Comparison of ENCODE assay signal across 8 mouse cellular contexts in genomic region chr10:62500088-62500915, GRCm38 (mm10). TPM values are rescaled to one million over a fixed set of nuclear protein-coding genes. Genes with fewer than 3 reads are reported as not detected.
A peak's percentile ranks its signal among the peaks of the same experiment; 100 is the strongest.
DNase-seq lines count a peak whose midpoint lies in the region; ATAC-seq and TF ChIP-seq lines count a peak whose summit lies in the region.

No protein-coding gene starts in this region.

- no peak overlapping the region for H3K4me3 ChIP-seq in kidney, postnatal 0 days (replicated peaks; ENCODE audit: low read depth, low read length)
- H3K4me3 ChIP-seq in liver, embryonic 14.5 days (ENCODE audit: insufficient read depth in 1 of 2, low read depth in 2 of 2, low read length in 2 of 2): no peak overlapping the region
- no peak overlapping the region for H3K4me3 ChIP-seq in stomach, embryonic 14.5 days (ENCODE audit: low read depth, low read length)

- no peak overlapping the region for H3K27ac ChIP-seq in kidney, postnatal 0 days
- no peak overlapping the region for H3K27ac ChIP-seq in liver, embryonic 14.5 days
- H3K27ac ChIP-seq in stomach, embryonic 14.5 days (ENCODE audit: low read length): no peak overlapping the region

- WGBS in kidney, postnatal 0 days: 22% methylated on average over 15 of the region's 15 CpGs
- WGBS in liver, embryonic 14.5 days (ENCODE audit: insufficient replicate concordance): 21% methylated on average over 15 of the region's 15 CpGs
- WGBS in stomach, embryonic 14.5 days: 24% methylated on average over 15 of the region's 15 CpGs

- H3K36me3 ChIP-seq in kidney, postnatal 0 days (ENCODE audit: insufficient read depth, low read length): no peaks in the 10 kb centered on the region
- H3K36me3 ChIP-seq in liver, embryonic 14.5 days (replicated peaks; ENCODE audit: control insufficient read depth, insufficient read depth, low read depth): no peaks in the 10 kb centered on the region
- H3K36me3 ChIP-seq in stomach, embryonic 14.5 days (ENCODE audit: control insufficient read depth, insufficient read depth, low read length): no peaks in the 10 kb centered on the region

- DNase-seq in 416B (ENCODE audit: low read depth): peak; percentile 92
- DNase-seq in adrenal gland, adult (ENCODE audit: inconsistent age in 2 of 2, low spot score in 1 of 2): peak; percentile 63 to 90
- DNase-seq in embryo, embryonic 10.5 days (ENCODE audit: low spot score): peak; percentile 89
- peak; percentile 92 for DNase-seq in kidney, postnatal 0 days (ENCODE audit: low spot score)
- DNase-seq in liver, embryonic 14.5 days (ENCODE audit: low read depth in 3 of 3, low spot score in 3 of 3): peak in 1 of 3 experiments; percentile 68
- peak; percentile 66 for DNase-seq in neural tube, embryonic 10.5 days (ENCODE audit: extremely low spot score, low spot score)

- H3K4me2 ChIP-seq in kidney, postnatal 0 days (ENCODE audit: low read length): no peak overlapping the region
- H3K4me2 ChIP-seq in liver, embryonic 14.5 days (ENCODE audit: low read depth): 0 out of 2 replicates have a peak overlapping the region, but pooled peaks have one; percentile 26
- H3K4me2 ChIP-seq in stomach, embryonic 14.5 days (replicated peaks; ENCODE audit: low read depth, low read length): no peak overlapping the region

- peak; percentile 97 for TF ChIP-seq CTCF in kidney, postnatal 0 days (IDR thresholded peaks at IDR 0.05; ENCODE audit: low read depth)
- peak; percentile 93 for TF ChIP-seq CTCF in liver, embryonic 14.5 days (IDR thresholded peaks at IDR 0.05; ENCODE audit: low read depth)

- H3K4me1 ChIP-seq in kidney, postnatal 0 days (replicated peaks; ENCODE audit: insufficient read depth, low read length): no peaks in the 10 kb centered on the region
- H3K4me1 ChIP-seq in liver, embryonic 14.5 days (replicated peaks; ENCODE audit: control insufficient read depth in 2 of 2, insufficient read depth in 2 of 2, low read length in 1 of 2): peaks cover 27 to 37% of the 10 kb centered on the region in 2 experiments
- H3K4me1 ChIP-seq in stomach, embryonic 14.5 days (ENCODE audit: control insufficient read depth, insufficient read depth, low read length): no peaks in the 10 kb centered on the region

- H3K9ac ChIP-seq in kidney, postnatal 0 days (ENCODE audit: low read depth, low read length): no peak overlapping the region
- H3K9ac ChIP-seq in liver, embryonic 14.5 days (replicated peaks): no peak overlapping the region
- no peak overlapping the region for H3K9ac ChIP-seq in stomach, embryonic 14.5 days (replicated peaks; ENCODE audit: low read depth, low read length)

- H3K27me3 ChIP-seq in kidney, postnatal 0 days (ENCODE audit: insufficient read depth, low read length): no peaks in the 10 kb centered on the region
- no peaks in the 10 kb centered on the region for H3K27me3 ChIP-seq in liver, embryonic 14.5 days (ENCODE audit: control insufficient read depth, insufficient read depth, low read length)
- H3K27me3 ChIP-seq in stomach, embryonic 14.5 days (ENCODE audit: control insufficient read depth, insufficient read depth, low read length): no peaks in the 10 kb centered on the region

- H3K9me3 ChIP-seq in kidney, postnatal 0 days (replicated peaks; ENCODE audit: low read length): no peaks in the 10 kb centered on the region
- H3K9me3 ChIP-seq in liver, embryonic 14.5 days (ENCODE audit: control insufficient read depth, low read length): no peaks in the 10 kb centered on the region
- no peaks in the 10 kb centered on the region for H3K9me3 ChIP-seq in stomach, embryonic 14.5 days (ENCODE audit: control insufficient read depth, low read depth, low read length)

- ATAC-seq in granulocyte monocyte progenitor cell, adult 5-6 weeks (replicated peaks; ENCODE audit: poor library complexity, severe bottlenecking): peak; percentile 47
- no peak; the same call in 1 of the 2 replicates for ATAC-seq in kidney, postnatal 0 days (replicated peaks; ENCODE audit: low FRiP score, low read depth)
- no peak for ATAC-seq in liver, embryonic 14.5 days (ENCODE audit: insufficient read depth)
- peak; percentile 65; the same call in 1 of the 2 replicates for ATAC-seq in stomach, embryonic 14.5 days (ENCODE audit: insufficient number of reproducible peaks, insufficient read depth, low FRiP score, low read depth)

- TF ChIP-seq EP300 in liver, embryonic 14.5 days (IDR thresholded peaks at IDR 0.05; ENCODE audit: low read depth): no peak

RNA-seq across cellular contexts. Expression of gene Vps26a, which starts 13.7 kb away (rescaled TPM):
- total RNA-seq in granulocyte monocyte progenitor cell, adult 5-6 weeks (2014; fragmentation: Nextera tagmentation): 59.0 and 64.1 TPM in 2 replicates
- total RNA-seq in granulocyte monocyte progenitor cell, adult 5-6 weeks (2017): 69.8 and 92.6 TPM in 2 replicates
- polyA plus RNA-seq in kidney, postnatal 0 days (2015; fragmentation: Nextera tagmentation; extraction: Ambion mirVana): 79.1 and 84.6 TPM in 2 replicates
- polyA plus RNA-seq in liver, embryonic 14.5 days (2012; rRNA removed): 9.1 and 14.7 TPM in 2 replicates
- 40.6 and 42.8 TPM in 2 replicates for polyA plus RNA-seq in liver, embryonic 14.5 days (2014; fragmentation: Nextera tagmentation; extraction: Ambion mirVana)
- polyA plus RNA-seq in stomach, embryonic 14.5 days (2014; fragmentation: Nextera tagmentation; extraction: Ambion mirVana): 75.6 and 77.9 TPM in 2 replicates

RNA-seq across cellular contexts. Expression of gene Srgn, which starts 26.9 kb away (rescaled TPM):
- total RNA-seq in granulocyte monocyte progenitor cell, adult 5-6 weeks (2014; fragmentation: Nextera tagmentation): 2,018 and 2,531 TPM in 2 replicates
- 2,281 and 2,967 TPM in 2 replicates for total RNA-seq in granulocyte monocyte progenitor cell, adult 5-6 weeks (2017)
- 36.6 and 45.1 TPM in 2 replicates for polyA plus RNA-seq in kidney, postnatal 0 days (2015; fragmentation: Nextera tagmentation; extraction: Ambion mirVana)
- 23.3 and 23.7 TPM in 2 replicates for polyA plus RNA-seq in liver, embryonic 14.5 days (2012; rRNA removed)
- polyA plus RNA-seq in liver, embryonic 14.5 days (2014; fragmentation: Nextera tagmentation; extraction: Ambion mirVana): 73.2 and 82.6 TPM in 2 replicates
- polyA plus RNA-seq in stomach, embryonic 14.5 days (2014; fragmentation: Nextera tagmentation; extraction: Ambion mirVana): 8.3 and 8.7 TPM in 2 replicates

RNA-seq across cellular contexts. Expression of gene Supv3l1, which starts 50.8 kb away (rescaled TPM):
- total RNA-seq in granulocyte monocyte progenitor cell, adult 5-6 weeks (2014; fragmentation: Nextera tagmentation): 48.8 and 53.9 TPM in 2 replicates
- 39.0 and 52.8 TPM in 2 replicates for total RNA-seq in granulocyte monocyte progenitor cell, adult 5-6 weeks (2017)
- polyA plus RNA-seq in kidney, postnatal 0 days (2015; fragmentation: Nextera tagmentation; extraction: Ambion mirVana): 21.6 and 22.7 TPM in 2 replicates
- 12.6 and 16.4 TPM in 2 replicates for polyA plus RNA-seq in liver, embryonic 14.5 days (2012; rRNA removed)
- 13.5 and 14.4 TPM in 2 replicates for polyA plus RNA-seq in liver, embryonic 14.5 days (2014; fragmentation: Nextera tagmentation; extraction: Ambion mirVana)
- 25.5 and 25.8 TPM in 2 replicates for polyA plus RNA-seq in stomach, embryonic 14.5 days (2014; fragmentation: Nextera tagmentation; extraction: Ambion mirVana)

RNA-seq across cellular contexts. Expression of gene 4930507D05Rik, which starts 51.0 kb away (rescaled TPM):
- total RNA-seq in granulocyte monocyte progenitor cell, adult 5-6 weeks (2014; fragmentation: Nextera tagmentation): 2.0 and 4.2 TPM in 2 replicates
- total RNA-seq in granulocyte monocyte progenitor cell, adult 5-6 weeks (2017): 0.31 and 0.34 TPM in 2 replicates
- 0.45 and 0.53 TPM in 2 replicates for polyA plus RNA-seq in kidney, postnatal 0 days (2015; fragmentation: Nextera tagmentation; extraction: Ambion mirVana)
- 0.11 TPM in 2 replicates for polyA plus RNA-seq in liver, embryonic 14.5 days (2012; rRNA removed)
- polyA plus RNA-seq in liver, embryonic 14.5 days (2014; fragmentation: Nextera tagmentation; extraction: Ambion mirVana): 0.25 TPM in 1 of 2 replicates, not detected in the other
- polyA plus RNA-seq in stomach, embryonic 14.5 days (2014; fragmentation: Nextera tagmentation; extraction: Ambion mirVana): 0.71 and 0.90 TPM in 2 replicates

Comparison
In these comparisons a context has a peak if more than half of its experiments do, and no peak if none do; other contexts are left out.
1. ATAC-seq: peak in granulocyte monocyte progenitor cell, adult 5-6 weeks (single experiment) and stomach, embryonic 14.5 days (single experiment); none in kidney, postnatal 0 days (single experiment) and liver, embryonic 14.5 days (single experiment).